Mouse (Mus musculus) bone marrow macrophage, adult 2 months (primary cell): ENCODE measurements around the gene Itprid2.

Experiments used
- CTCF ChIP-seq: IDR thresholded peaks from 2 replicates; pipeline ENCODE4 v1.5.1; 2012; ENCODE audit warnings: low read depth, mild to moderate bottlenecking, low read length, moderate library complexity
- POLR2A ChIP-seq: IDR thresholded peaks from 2 replicates; pipeline ENCODE4 v1.6.1; 2012; ENCODE audit warnings: mild to moderate bottlenecking, low read depth, low read length, borderline replicate concordance

DNA sequence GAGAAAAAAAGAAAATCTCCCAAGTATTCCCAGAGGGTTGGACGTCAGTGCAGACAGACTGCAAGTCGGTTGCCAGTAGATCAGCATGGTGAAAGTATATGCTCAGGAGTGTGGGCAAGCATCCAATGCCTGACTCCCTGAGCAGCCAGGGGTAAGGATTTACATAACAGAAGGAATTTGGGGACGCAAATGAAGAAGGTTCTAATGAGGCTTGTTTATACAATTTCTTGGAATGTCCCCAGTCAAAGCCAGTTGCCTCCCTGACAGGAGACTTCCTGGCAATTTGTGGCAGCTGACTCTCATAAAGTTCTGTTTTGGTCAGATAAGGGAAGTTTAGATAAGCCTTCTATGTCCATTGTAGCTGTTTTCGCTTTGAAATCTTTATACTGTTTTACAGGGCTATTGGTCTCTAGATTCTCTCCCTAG is 33.4 kb upstream of the Itprid2 start:
- TF ChIP-seq POLR2A (no peak), CTCF (no peak)
